Mouse (Mus musculus) brain, embryonic 14.5 days (tissue): Measurements from ENCODE around the gene Nudt5.

ENCODE experiments used
- CTCF ChIP-seq: fragments of 200-500 bp; IDR thresholded peaks from 2 replicates; pipeline ENCODE4 v1.5.1; 2012; ENCODE audit warnings: inconsistent platforms, mild to moderate bottlenecking, moderate library complexity, borderline replicate concordance; ENCODE audit not compliant: insufficient read depth, insufficient read length; ENCODE audit errors: extremely low read depth
- POLR2A ChIP-seq: fragments of 200-500 bp; IDR thresholded peaks from 2 replicates; pipeline ENCODE4 v1.6.1; 2012; ENCODE audit warnings: mild to moderate bottlenecking, inconsistent platforms, borderline replicate concordance; ENCODE audit not compliant: poor library complexity, insufficient read depth, insufficient read length, severe bottlenecking; ENCODE audit errors: extremely low read depth

GRCm38 (mm10) chr2:5851116-5851515, 6.3 kb downstream of the Nudt5 start:
- TF ChIP-seq CTCF (no peak), POLR2A (no peak)
